Mouse (Mus musculus) thymus, adult 2 months (tissue): ENCODE measurements around the gene Rfc4.
"Not testable (repeated sequence)": the region's sequence is repeated elsewhere in the genome, so short reads cannot be mapped to it uniquely, and the experiment has no call there.

Source experiments
- CTCF ChIP-seq: fragments of 200-500 bp; IDR thresholded peaks from 2 replicates; pipeline ENCODE4 v1.5.1; 2012; ENCODE audit warnings: mild to moderate bottlenecking, control low read depth, low read length, moderate library complexity, borderline replicate concordance; ENCODE audit not compliant: control insufficient read depth, poor library complexity, insufficient read depth; ENCODE audit errors: extremely low read depth
- POLR2A ChIP-seq: fragments of 200-500 bp; IDR thresholded peaks from 2 replicates; pipeline ENCODE4 v1.6.1; 2012; ENCODE audit warnings: mild to moderate bottlenecking, low read length, control low read depth, moderate library complexity; ENCODE audit not compliant: control insufficient read depth, poor library complexity, insufficient read depth; ENCODE audit errors: extremely low read depth

GRCm38 (mm10) chr16:23091345-23091744 lies 36.2 kb downstream of the Rfc4 start:
- TF ChIP-seq CTCF, POLR2A: not testable (repeated sequence)
